Mouse (Mus musculus): ENCODE data around the gene Wap. TPM values are rescaled to one million over a fixed set of nuclear protein-coding genes. Genes with fewer than 3 reads are reported as not detected.

The Wap gene
- polyA plus RNA-seq, 1 experiment from 2014 or later = not detected

DNA sequence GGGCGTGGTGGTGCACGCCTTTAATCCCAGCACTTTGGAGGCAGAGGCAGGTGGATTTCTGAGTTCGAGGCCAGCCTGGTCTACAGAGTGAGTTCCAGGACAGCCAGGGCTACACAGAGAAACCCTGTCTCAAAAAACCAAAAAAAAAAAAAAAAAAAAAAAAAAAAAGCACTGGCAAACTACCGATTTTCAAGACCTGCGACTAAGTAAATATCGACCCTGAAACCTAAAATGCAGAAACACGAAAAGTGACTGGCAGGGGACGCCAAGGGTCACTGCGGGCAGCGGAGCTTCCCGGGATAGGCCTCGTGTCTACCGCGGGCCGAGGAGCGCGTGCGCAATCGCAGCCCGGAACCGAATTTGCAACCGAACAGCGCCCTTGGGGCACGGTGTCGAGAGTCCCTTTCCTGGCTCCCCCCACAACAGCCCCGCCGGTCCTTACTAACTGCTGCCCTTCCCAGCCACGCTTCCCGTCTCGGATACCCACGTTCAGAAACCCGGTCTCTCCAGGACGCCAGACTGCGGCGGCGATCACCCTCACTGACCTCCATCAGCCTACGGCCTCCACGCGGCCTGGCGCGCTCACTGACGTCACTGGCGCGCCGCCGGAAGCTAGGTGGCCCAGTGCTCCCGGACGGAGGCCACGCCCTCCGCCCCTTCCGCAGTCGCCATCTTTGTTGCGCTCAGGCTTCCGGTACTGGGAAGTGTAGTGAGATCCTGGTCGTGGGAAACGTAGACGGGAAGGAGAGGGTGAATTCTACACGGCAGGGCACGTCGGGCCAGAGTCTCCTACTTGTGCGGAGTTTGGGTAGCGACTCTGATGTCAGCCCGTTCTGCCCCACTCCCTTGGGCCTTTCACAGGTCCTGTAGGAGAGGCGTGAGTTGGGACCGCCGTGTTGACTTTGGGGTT lies 12.7 kb downstream of the Wap start, which contains the start of gene Tbrg4:
Gene Tbrg4, minus strand, starts transcription at position 590 of the 910 bp plus-strand sequence.
- H3K4me1 ChIP-seq (replicated peaks) = peaks cover 33% of the 10 kb centered on the region
- ATAC-seq (ENCODE audit: low read depth) = peak; percentile 95
- peak within 1 kb of the TSS; percentile 79 for H3K4me2 ChIP-seq
- H3K9ac ChIP-seq = peak within 1 kb of the TSS; percentile 84
- 1% methylated on average over 65 of the region's 66 CpGs for WGBS
- no peaks in the 10 kb centered on the region for H3K27me3 ChIP-seq
- H3K36me3 ChIP-seq = peaks cover 37% of the 10 kb centered on the region
- H3K9me3 ChIP-seq = no peaks in the 10 kb centered on the region
- H3K27ac ChIP-seq (replicated peaks) = peak within 1 kb of the TSS; percentile 89
- peak within 1 kb of the TSS; percentile 68 for H3K4me3 ChIP-seq

DNA sequence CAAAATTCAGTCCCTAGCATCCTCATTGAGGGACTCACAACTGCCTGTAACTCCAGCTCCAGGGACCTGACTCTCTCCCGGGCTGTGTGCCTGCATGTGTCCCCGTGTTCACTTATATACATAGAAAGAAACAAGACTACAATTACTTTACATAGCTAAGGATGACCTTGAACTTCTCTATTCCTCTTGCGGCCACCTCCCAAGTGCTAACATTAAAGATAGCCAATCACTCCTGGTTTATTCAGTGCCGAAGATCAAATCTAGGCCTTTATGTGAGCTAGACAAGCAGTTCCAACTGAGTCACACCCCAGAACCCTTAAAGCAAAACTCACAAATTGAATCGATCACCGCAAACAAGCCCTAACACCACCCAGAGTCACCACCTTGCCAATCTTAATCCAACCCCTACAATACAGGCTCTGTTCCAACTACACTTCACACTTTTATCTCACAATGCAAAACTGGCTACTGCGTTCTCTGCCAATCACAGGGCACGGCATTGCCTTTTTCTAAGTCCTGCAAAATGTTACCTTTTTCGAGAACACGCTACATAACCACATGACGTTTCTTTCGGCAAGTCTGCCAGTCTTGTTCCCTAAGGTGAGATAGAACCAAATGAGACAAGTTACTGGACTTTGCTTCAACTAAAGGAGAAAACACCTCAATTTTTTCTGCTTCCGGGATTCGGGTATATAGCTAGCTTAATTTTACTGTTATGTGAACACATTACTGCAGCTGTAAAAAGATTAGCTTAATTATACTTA lies 13.6 kb downstream of the Wap start:
- no peak for ATAC-seq (ENCODE audit: low read depth)
- Histone ChIP-seq H3K27ac (replicated peaks) (no peak overlapping the region), H3K36me3 (peaks cover 47% of the 10 kb centered on the region), H3K27me3 (no peaks in the 10 kb centered on the region), H3K4me2 (peak overlapping the region; percentile 79), H3K4me3 (peak overlapping the region; percentile 68), H3K9me3 (no peaks in the 10 kb centered on the region), H3K4me1 (replicated peaks) (peaks cover 33% of the 10 kb centered on the region), H3K9ac (peak overlapping the region; percentile 84)
- WGBS = 73% methylated on average over 14 of the region's 14 CpGs

DNA sequence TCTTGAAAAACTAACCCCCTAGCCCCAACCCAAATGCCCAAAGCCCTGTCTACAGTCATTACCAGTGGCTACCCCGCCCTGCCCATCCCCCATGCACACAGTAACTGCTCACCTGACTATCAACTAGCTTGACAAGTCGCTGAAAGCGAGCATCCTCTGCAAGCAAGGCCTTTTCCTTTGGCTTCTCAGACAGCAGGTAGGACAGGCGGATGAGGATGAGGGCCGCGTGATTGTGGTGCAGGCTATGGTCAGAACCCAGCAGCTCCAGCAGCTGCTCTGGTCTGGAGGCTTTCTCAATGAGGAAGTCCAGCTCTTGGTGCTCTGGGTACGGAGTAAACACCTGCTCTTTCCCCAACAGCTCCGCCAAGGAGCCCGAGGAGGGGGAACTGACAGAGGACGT lies 14.7 kb downstream of the Wap start:
- no peak for ATAC-seq (ENCODE audit: low read depth)
- H3K9ac ChIP-seq = no peak overlapping the region
- no peaks in the 10 kb centered on the region for H3K27me3 ChIP-seq
- WGBS = 93% methylated on average over 10 of the region's 10 CpGs
- H3K9me3 ChIP-seq = no peaks in the 10 kb centered on the region
- H3K36me3 ChIP-seq = peaks cover 58% of the 10 kb centered on the region
- H3K4me2 ChIP-seq = peak overlapping the region; percentile 79; the same call in 1 of the 2 replicates
- H3K4me1 ChIP-seq (replicated peaks) = peaks cover 33% of the 10 kb centered on the region
- no peak overlapping the region for H3K27ac ChIP-seq (replicated peaks)
- no peak overlapping the region for H3K4me3 ChIP-seq

DNA sequence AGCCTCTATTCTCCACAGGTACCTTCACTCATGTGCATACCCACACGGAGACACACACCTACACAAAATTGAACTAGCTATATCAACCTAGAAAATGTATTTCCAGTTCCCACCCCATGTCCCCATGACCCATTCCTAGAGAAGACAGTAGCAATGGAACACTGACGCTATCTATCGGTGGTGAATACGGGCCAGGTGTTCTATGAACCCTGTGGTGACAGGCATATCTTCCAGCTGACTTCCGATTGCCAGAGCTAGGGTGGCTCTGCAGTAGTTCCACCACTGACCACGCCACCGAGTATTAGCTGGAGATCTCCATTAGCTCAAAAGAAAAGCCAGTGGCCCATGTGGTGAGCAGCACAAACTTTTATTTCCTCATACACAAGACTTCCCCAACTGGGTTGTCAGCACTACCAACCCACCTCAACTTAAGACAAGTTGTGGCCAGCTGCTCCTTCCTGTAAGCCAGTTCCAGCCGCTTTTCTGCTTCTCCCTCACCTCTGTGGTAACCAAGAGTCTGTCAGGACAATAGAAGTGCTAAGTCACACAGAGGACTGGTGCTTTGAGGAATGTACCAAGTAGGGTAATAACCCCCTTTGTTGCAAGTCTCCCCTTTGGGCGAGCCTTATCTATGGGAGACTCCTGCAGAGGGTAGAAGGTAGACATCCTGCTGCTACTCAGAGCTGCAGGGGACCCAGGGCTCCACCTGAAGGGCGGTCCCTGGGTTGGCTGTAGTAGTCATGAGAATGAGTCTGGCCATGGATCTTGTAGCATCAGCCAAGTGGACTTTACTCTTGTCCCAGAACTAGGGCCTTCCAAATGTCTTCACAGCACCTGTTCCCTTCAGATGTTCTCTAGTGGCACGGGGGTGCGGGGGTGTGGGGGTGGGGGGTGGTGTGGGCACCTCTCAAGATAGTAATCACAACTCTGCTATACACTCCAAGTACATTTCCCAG lies 22.9 kb downstream of the Wap start:
- WGBS = 93% methylated on average over 12 of the region's 12 CpGs
- no peaks in the 10 kb centered on the region for H3K4me1 ChIP-seq (replicated peaks)
- no peak overlapping the region for H3K27ac ChIP-seq (replicated peaks)
- no peaks in the 10 kb centered on the region for H3K9me3 ChIP-seq
- no peak overlapping the region for H3K4me3 ChIP-seq
- no peak overlapping the region for H3K4me2 ChIP-seq
- no peaks in the 10 kb centered on the region for H3K27me3 ChIP-seq
- H3K36me3 ChIP-seq = peaks cover 82% of the 10 kb centered on the region
- no peak overlapping the region for H3K9ac ChIP-seq
- ATAC-seq (ENCODE audit: low read depth) = no peak

GRCm38 (mm10) chr11:6605491-6606399 lies 32.7 kb downstream of the Wap start, which contains the start of gene Nacad:
Gene Nacad, minus strand, starts transcription at chr11:6606053.
- peak within 1 kb of the TSS; percentile 71 for H3K4me3 ChIP-seq
- 2% methylated on average over 38 of the region's 41 CpGs for WGBS
- H3K4me1 ChIP-seq (replicated peaks) = peaks cover 69% of the 10 kb centered on the region
- peak; percentile 92 for ATAC-seq (ENCODE audit: low read depth)
- H3K27me3 ChIP-seq = no peaks in the 10 kb centered on the region
- H3K27ac ChIP-seq (replicated peaks) = peak within 1 kb of the TSS; percentile 99
- no peaks in the 10 kb centered on the region for H3K9me3 ChIP-seq
- H3K36me3 ChIP-seq = peaks cover 30% of the 10 kb centered on the region
- peak within 1 kb of the TSS; percentile 98 for H3K4me2 ChIP-seq
- H3K9ac ChIP-seq = peak within 1 kb of the TSS; percentile 90

DNA sequence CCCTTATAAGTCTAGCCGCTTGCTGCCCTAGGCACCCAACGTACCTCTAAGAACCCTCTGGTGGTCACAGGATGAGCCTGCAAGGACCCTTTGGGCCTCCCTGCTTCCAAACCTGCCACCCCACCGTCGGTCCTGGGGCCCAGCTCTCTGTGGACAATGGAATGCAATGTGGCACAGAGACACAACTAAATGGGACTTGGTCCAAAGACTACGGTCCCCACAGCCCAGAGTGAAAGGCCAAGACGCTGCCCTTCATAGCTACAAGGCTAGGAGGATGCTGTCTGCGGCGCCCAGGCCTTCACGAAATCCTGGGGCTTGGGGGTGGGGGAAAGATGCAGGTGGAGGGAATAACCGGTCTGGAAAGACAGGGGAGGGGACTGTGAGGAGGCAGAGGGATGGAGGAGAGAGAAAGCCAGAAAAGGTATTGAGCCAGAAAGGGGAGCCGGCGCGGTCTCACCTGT lies 33.4 kb downstream of the Wap start:
- ATAC-seq (ENCODE audit: low read depth) = peak; percentile 3; the same call in 1 of the 2 replicates
- Histone ChIP-seq H3K4me3 (peak overlapping the region; percentile 71), H3K4me1 (replicated peaks) (peaks cover 76% of the 10 kb centered on the region)

GRCm38 (mm10) chr11:6604604-6604936 lies 33.9 kb downstream of the Wap start:
- H3K27me3 ChIP-seq = no peaks in the 10 kb centered on the region
- H3K27ac ChIP-seq (replicated peaks) = peak overlapping the region; percentile 99
- peaks cover 80% of the 10 kb centered on the region for H3K4me1 ChIP-seq (replicated peaks)
- peak overlapping the region; percentile 90 for H3K9ac ChIP-seq
- H3K4me3 ChIP-seq = peak overlapping the region; percentile 71
- H3K36me3 ChIP-seq = peaks cover 33% of the 10 kb centered on the region
- H3K4me2 ChIP-seq = peak overlapping the region; percentile 98
- H3K9me3 ChIP-seq = no peaks in the 10 kb centered on the region
- ATAC-seq (ENCODE audit: low read depth) = no peak

More for the DNA sequence above, 33.4 kb downstream of the Wap start:
- WGBS = 9% methylated on average over 13 of the region's 13 CpGs
- Histone ChIP-seq H3K9me3 (no peaks in the 10 kb centered on the region), H3K9ac (peak overlapping the region; percentile 90), H3K27me3 (no peaks in the 10 kb centered on the region), H3K27ac (replicated peaks) (peak overlapping the region; percentile 99), H3K4me2 (peak overlapping the region; percentile 98), H3K36me3 (peaks cover 30% of the 10 kb centered on the region)

GRCm38 (mm10) chr11:6603887-6604603 lies 34.4 kb downstream of the Wap start:
- Histone ChIP-seq H3K36me3 (peaks cover 33% of the 10 kb centered on the region), H3K27me3 (no peaks in the 10 kb centered on the region), H3K9ac (peak overlapping the region; percentile 90), H3K4me3 (peak overlapping the region; percentile 71), H3K4me2 (peak overlapping the region; percentile 98), H3K4me1 (replicated peaks) (peaks cover 86% of the 10 kb centered on the region), H3K9me3 (no peaks in the 10 kb centered on the region), H3K27ac (replicated peaks) (peak overlapping the region; percentile 99)
- WGBS = 10% methylated on average over 12 of the region's 12 CpGs
- peak; percentile 40 for ATAC-seq (ENCODE audit: low read depth)

DNA sequence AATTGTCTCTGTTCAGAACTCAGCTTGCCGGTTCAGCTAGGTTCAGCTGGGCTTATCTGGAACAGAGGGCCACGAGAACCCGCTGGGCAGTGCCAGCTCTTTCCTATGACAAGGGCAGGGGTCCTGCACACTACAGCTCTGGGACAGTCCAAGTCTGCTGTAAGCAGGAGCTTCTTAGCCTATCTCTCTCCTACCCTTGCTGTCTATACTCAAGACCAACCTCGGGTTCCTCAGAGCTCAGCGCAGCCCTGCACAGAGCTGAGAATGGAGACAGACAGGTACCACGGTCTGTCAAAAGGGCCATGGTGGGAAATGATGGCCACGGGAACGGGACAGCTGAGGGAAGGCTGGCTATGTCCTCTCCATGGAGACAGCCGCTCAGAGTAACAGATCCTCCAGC lies 35.2 kb downstream of the Wap start:
- Histone ChIP-seq H3K4me2 (peak overlapping the region; percentile 98), H3K4me3 (peak overlapping the region; percentile 71), H3K27ac (replicated peaks) (peak overlapping the region; percentile 99), H3K9me3 (no peaks in the 10 kb centered on the region), H3K4me1 (replicated peaks) (peaks cover 94% of the 10 kb centered on the region), H3K27me3 (no peaks in the 10 kb centered on the region), H3K36me3 (peaks cover 34% of the 10 kb centered on the region), H3K9ac (peak overlapping the region; percentile 90)
- no peak for ATAC-seq (ENCODE audit: low read depth)
- WGBS = 79% methylated on average over 9 of the region's 9 CpGs

GRCm38 (mm10) chr11:6602662-6603061 lies 35.8 kb downstream of the Wap start:
- 83% methylated on average over 9 of the region's 9 CpGs for WGBS
- ATAC-seq (ENCODE audit: low read depth) = no peak
- Histone ChIP-seq H3K4me3 (peak overlapping the region; percentile 71), H3K9ac (peak overlapping the region; percentile 90), H3K4me1 (replicated peaks) (peaks cover 99% of the 10 kb centered on the region), H3K27ac (replicated peaks) (no peak overlapping the region), H3K9me3 (no peaks in the 10 kb centered on the region), H3K36me3 (peaks cover 39% of the 10 kb centered on the region), H3K27me3 (no peaks in the 10 kb centered on the region), H3K4me2 (peak overlapping the region; percentile 98)
